Mouse (Mus musculus) ES-Bruce4 (cell line): ENCODE results near the gene Paf1. TPM values are rescaled to one million over a fixed set of nuclear protein-coding genes. Genes with fewer than 3 reads are reported as not detected.

Experiments
- H3K27ac ChIP-seq: 2 replicates; pipeline ENCODE4 v1.5.1; 2012; ENCODE audit warnings: low read length, inconsistent platforms; ENCODE audit not compliant: insufficient read depth
- H3K27me3 ChIP-seq: 2 replicates; pipeline ENCODE4 v1.6.1; 2012; ENCODE audit warnings: mild to moderate bottlenecking, low read length, inconsistent platforms; ENCODE audit not compliant: control insufficient read depth, poor library complexity, insufficient read depth, severe bottlenecking
- H3K36me3 ChIP-seq: 2 replicates; pipeline ENCODE4 v1.6.1; 2012; ENCODE audit warnings: inconsistent platforms, mild to moderate bottlenecking, low read length, moderate library complexity; ENCODE audit not compliant: control insufficient read depth, poor library complexity, insufficient read depth, severe bottlenecking
- H3K4me1 ChIP-seq: one replicate; pipeline ENCODE4 v1.8.1; 2011; ENCODE audit warnings: low read length; ENCODE audit not compliant: control insufficient read depth, insufficient read depth
- H3K4me3 ChIP-seq: 2 replicates; pipeline ENCODE4 v1.5.1; 2011; ENCODE audit warnings: low read depth, mild to moderate bottlenecking, low read length
- H3K9ac ChIP-seq: 2 replicates; pipeline ENCODE4 v1.6.1; 2012; ENCODE audit warnings: low read depth, mild to moderate bottlenecking, inconsistent platforms; ENCODE audit not compliant: poor library complexity, severe bottlenecking
- H3K9me3 ChIP-seq: replicated peaks from 2 replicates; pipeline ENCODE4 v1.6.1; 2012; ENCODE audit warnings: mild to moderate bottlenecking, low read length, inconsistent platforms; ENCODE audit not compliant: control insufficient read depth, poor library complexity, insufficient read depth, severe bottlenecking
- CTCF ChIP-seq: IDR thresholded peaks from one replicate; pipeline ENCODE4 v1.8.1; 2011; ENCODE audit warnings: low read depth, low read length
- EP300 ChIP-seq: IDR thresholded peaks from 2 replicates; pipeline ENCODE4 v1.6.1; 2011; ENCODE audit warnings: low read depth, low read length; ENCODE audit not compliant: insufficient read depth
- POLR2A ChIP-seq: IDR thresholded peaks from one replicate; pipeline ENCODE4 v1.8.1; 2011; ENCODE audit warnings: low read length; ENCODE audit not compliant: insufficient read depth
- polyA plus RNA-seq: library from polyadenylated mRNA; stranded (reverse); fragments of >200 nt; gene quantifications from 2 replicates; pipeline ENCODE4 v1.2.4, GENCODE M21; 2011; ENCODE audit warnings: low read depth; ENCODE audit not compliant: missing spikeins, insufficient read depth, insufficient read length

Paf1 gene
- polyA plus RNA-seq, 1 experiment, result 88.7 TPM

DNA sequence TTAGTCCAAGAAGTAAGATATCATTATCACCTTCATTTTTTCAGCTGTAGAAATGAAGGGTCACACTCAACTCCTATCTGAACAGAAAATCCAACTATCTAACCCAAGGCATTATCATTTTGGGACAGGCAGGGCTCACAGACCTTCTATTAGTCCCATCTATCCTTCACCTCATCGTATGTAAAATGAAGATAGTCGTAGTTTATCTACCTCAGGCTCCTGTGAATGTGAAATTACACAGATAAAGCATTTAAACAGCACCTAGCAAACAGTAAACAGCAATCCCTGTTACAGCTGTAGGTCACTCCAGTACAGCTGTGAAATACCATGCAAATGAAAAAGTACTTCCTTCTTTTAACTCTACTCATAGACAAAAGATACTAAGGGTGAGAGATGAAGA lies 39.5 kb downstream of the Paf1 start:
- Histone ChIP-seq H3K36me3 (peaks cover 10% of the 10 kb centered on the region), H3K9me3 (no peaks in the 10 kb centered on the region), H3K27me3 (no peaks in the 10 kb centered on the region), H3K27ac (no peak overlapping the region), H3K4me1 (no peaks in the 10 kb centered on the region), H3K9ac (no peak overlapping the region), H3K4me3 (no peak overlapping the region)
- no peak for TF ChIP-seq POLR2A

DNA sequence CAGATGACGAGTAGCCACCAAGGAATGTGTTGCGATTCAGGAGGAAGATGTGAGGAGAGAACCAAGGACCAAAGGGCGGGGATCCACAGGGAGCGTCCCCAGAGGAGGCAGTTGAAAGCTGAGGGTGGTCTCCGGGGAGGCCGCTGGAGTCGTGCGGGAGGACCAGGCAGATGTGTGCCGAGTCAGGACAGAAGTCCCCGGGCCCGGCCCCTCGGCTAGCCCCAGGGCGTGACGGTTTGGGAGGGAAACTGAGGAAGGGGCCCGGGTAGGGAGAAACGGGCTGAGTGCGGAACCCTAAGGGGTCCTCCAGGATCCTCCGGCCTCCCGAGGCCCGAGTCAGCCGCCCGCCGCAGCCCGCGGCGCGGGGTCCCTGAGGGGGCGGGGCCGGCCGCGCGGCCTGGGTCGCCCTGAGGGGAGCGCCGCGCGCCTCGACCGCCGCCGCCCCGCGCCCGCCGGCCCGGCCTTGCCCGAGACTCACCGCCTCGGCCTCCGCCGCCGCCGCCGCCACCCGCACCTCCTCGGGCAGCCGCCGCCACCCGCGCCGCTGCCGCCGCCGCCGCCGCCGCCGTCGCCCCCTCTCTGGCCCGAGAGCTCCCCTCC lies 43.0 kb downstream of the Paf1 start:
- H3K36me3 ChIP-seq, result peaks cover 7% of the 10 kb centered on the region; the same call in 1 of the 2 replicates
- H3K9me3 ChIP-seq, result no peaks in the 10 kb centered on the region
- H3K27ac ChIP-seq, result no peak overlapping the region
- peaks cover under 1% of the 10 kb centered on the region for H3K4me1 ChIP-seq
- TF ChIP-seq CTCF, result no peak
- TF ChIP-seq POLR2A, result no peak
- TF ChIP-seq EP300, result no peak
- peak overlapping the region; percentile 82 for H3K4me3 ChIP-seq
- no peaks in the 10 kb centered on the region for H3K27me3 ChIP-seq
- peak overlapping the region; percentile 97 for H3K9ac ChIP-seq

- peak; percentile 65 for TF ChIP-seq CTCF
- TF ChIP-seq EP300, result no peak
- Histone ChIP-seq H3K4me1 (peaks cover 5% of the 10 kb centered on the region), H3K27ac (peak overlapping the region; percentile 39), H3K27me3 (no peaks in the 10 kb centered on the region), H3K4me3 (peak overlapping the region; percentile 79), H3K9ac (peak overlapping the region; percentile 97), H3K9me3 (no peaks in the 10 kb centered on the region), H3K36me3 (peaks cover 7% of the 10 kb centered on the region; the same call in 1 of the 2 replicates)
These were observed 43.6 kb downstream of the Paf1 start for GRCm38 (mm10) chr7:28436271-28436904.

GRCm38 (mm10) chr7:28436932-28437570 lies 44.3 kb downstream of the Paf1 start, which contains the start of gene Gmfg:
Gene Gmfg, plus strand, starts transcription at chr7:28437447.
- Histone ChIP-seq H3K27me3 (no peaks in the 10 kb centered on the region), H3K9me3 (no peaks in the 10 kb centered on the region), H3K36me3 (peaks cover 5% of the 10 kb centered on the region; the same call in 1 of the 2 replicates), H3K9ac (peak within 1 kb of the TSS; percentile 37), H3K4me1 (peaks cover 5% of the 10 kb centered on the region), H3K27ac (peak within 1 kb of the TSS; percentile 69), H3K4me3 (peak within 1 kb of the TSS; percentile 79)
- TF ChIP-seq EP300, result no peak
- TF ChIP-seq CTCF, result peak; percentile 63
- peak; percentile 40 for TF ChIP-seq POLR2A

DNA sequence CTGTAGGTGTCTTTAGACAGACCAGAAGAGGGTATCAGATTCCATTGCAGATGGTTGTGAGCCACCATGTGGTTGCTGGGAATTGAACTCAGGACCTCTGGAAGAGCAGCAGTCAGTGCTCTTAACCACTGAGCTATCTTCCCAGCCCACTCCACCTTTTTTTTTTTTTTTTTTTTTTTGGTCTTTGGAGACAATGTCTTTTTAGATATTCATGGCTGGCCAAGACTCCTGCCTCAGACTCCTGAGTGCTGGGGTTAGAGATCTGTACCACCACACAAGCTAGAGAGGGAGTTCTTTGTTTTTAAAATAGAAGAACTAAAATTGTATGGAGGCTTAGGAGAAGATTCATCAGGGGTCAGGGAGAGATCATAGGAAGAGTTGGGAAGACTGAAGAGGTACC lies 45.2 kb downstream of the Paf1 start:
- peaks cover 5% of the 10 kb centered on the region for H3K4me1 ChIP-seq
- H3K9me3 ChIP-seq, result no peaks in the 10 kb centered on the region
- H3K36me3 ChIP-seq, result peaks cover 5% of the 10 kb centered on the region; the same call in 1 of the 2 replicates
- no peaks in the 10 kb centered on the region for H3K27me3 ChIP-seq
- H3K9ac ChIP-seq, result peak overlapping the region; percentile 37
- H3K27ac ChIP-seq, result no peak overlapping the region
- TF ChIP-seq CTCF (no peak), EP300 (no peak), POLR2A (no peak)
- peak overlapping the region; percentile 79; the same call in 1 of the 2 replicates for H3K4me3 ChIP-seq

DNA sequence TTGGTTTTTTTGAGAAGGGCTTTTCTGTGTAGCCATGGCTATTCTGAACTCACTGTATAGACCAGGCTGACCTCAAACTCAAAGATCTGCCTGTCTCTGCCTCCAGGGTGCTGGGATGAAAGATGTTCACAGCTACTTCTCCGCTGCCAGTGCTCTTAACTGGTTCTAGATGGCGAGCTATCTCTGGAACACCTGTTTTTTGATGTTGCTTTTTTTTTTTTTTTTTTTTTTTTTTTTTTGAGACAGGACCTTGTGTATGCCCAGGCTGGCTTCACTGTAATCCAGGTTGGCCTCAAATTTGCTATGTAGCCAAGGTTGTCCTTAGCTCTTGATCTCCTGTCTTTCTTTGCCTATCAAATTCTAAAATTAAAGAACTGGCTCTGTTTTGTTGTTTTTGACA lies 46.0 kb downstream of the Paf1 start:
- no peak overlapping the region for H3K27ac ChIP-seq
- peaks cover 5% of the 10 kb centered on the region for H3K4me1 ChIP-seq
- H3K9ac ChIP-seq, result no peak overlapping the region
- TF ChIP-seq POLR2A (no peak), CTCF (no peak), EP300 (no peak)
- H3K27me3 ChIP-seq, result no peaks in the 10 kb centered on the region
- no peaks in the 10 kb centered on the region for H3K36me3 ChIP-seq
- H3K9me3 ChIP-seq, result no peaks in the 10 kb centered on the region
- H3K4me3 ChIP-seq, result no peak overlapping the region
